Mouse (Mus musculus) midbrain, embryonic 16.5 days (tissue): ENCODE measurements around the gene Gm20458. TPM values are rescaled to one million over a fixed set of nuclear protein-coding genes. Genes with fewer than 3 reads are reported as not detected.
A peak's percentile ranks its signal among the peaks of the same experiment; 100 is the strongest.

ENCODE experiments used
- ATAC-seq: fragments of 200-750 bp; cut with Nextera tagmentation; 2 replicates; pipeline ENCODE4 v1.8.0; 2017; ENCODE audit warnings: moderate TSS enrichment
- H3K27ac ChIP-seq: fragments of 300-500 bp; sonication (generic); 2 replicates; pipeline ENCODE4 v1.5.1; 2014; ENCODE audit warnings: mild to moderate bottlenecking, low read length, mixed read lengths
- H3K27me3 ChIP-seq: fragments of 300-500 bp; sonication (generic); 2 replicates; pipeline ENCODE4 v1.6.1; 2014; ENCODE audit warnings: low read depth, low read length, mixed read lengths; ENCODE audit not compliant: control insufficient read depth, insufficient read depth
- H3K36me3 ChIP-seq: fragments of 300-500 bp; sonication (generic); 2 replicates; pipeline ENCODE4 v1.6.1; 2014; ENCODE audit warnings: mild to moderate bottlenecking, low read length, moderate library complexity, mixed read lengths; ENCODE audit not compliant: control insufficient read depth, insufficient read depth
- H3K4me1 ChIP-seq: fragments of 300-500 bp; sonication (generic); 2 replicates; pipeline ENCODE4 v1.6.1; 2014; ENCODE audit warnings: mild to moderate bottlenecking, low read length, mixed read lengths; ENCODE audit not compliant: control insufficient read depth, insufficient read depth
- H3K4me2 ChIP-seq: fragments of 300-500 bp; sonication (generic); 2 replicates; pipeline ENCODE4 v1.6.1; 2014; ENCODE audit warnings: mild to moderate bottlenecking, low read length, mixed read lengths
- H3K4me3 ChIP-seq: fragments of 300-500 bp; sonication (generic); 2 replicates; pipeline ENCODE4 v1.5.1; 2014; ENCODE audit warnings: low read depth, mild to moderate bottlenecking, low read length, moderate library complexity, mixed read lengths
- H3K9ac ChIP-seq: fragments of 300-500 bp; sonication (generic); 2 replicates; pipeline ENCODE4 v1.6.1; 2014; ENCODE audit warnings: low read depth, low read length, mixed read lengths
- H3K9me3 ChIP-seq: fragments of 300-500 bp; sonication (generic); replicated peaks from 2 replicates; pipeline ENCODE4 v1.6.1; 2014; ENCODE audit warnings: mild to moderate bottlenecking, low read length, mixed read lengths; ENCODE audit not compliant: control insufficient read depth, poor library complexity, severe bottlenecking
- WGBS: fragments of 180-500 bp; shearing (Covaris S2); extraction: QIAGEN DNeasy Blood & Tissue Kit; methylation state at CpG from one replicate; pipeline ENCODE4 v1.1.7; 2014; 5-methylcytosine and 5-hydroxymethylcytosine counted together
- polyA plus RNA-seq: library from polyadenylated mRNA; unstranded; fragments of >200 nt; fragmentation: Nextera tagmentation; extraction: Ambion mirVana; gene quantifications from 2 replicates; pipeline ENCODE4 v1.2.1, GENCODE M21; 2015

Gene Gm20458
- polyA plus RNA-seq, 1 experiment from 2014 or later = 7.5 TPM

DNA sequence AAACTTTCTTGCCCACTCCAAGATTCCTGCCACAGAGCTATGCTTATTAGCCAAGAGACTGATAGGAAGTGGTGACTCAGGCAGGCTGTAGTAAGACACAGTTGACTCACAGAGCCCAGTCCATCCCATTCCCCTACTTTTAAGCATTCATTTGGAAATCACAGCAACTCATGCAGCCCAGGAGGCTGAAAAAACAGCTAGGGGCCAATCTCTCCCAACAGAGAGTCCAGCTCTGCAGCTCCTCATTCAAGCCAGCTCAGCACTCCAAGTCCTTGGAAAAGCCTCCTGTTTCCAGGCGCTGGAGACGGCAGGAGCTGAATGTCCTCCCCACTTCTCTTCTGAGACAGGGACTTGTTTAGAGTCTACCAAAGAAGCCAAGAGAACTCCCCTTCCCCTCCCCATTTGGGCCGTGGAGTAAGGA is 21.8 kb upstream of the Gm20458 start:
- 51% methylated on average over 3 of the region's 3 CpGs for WGBS

DNA sequence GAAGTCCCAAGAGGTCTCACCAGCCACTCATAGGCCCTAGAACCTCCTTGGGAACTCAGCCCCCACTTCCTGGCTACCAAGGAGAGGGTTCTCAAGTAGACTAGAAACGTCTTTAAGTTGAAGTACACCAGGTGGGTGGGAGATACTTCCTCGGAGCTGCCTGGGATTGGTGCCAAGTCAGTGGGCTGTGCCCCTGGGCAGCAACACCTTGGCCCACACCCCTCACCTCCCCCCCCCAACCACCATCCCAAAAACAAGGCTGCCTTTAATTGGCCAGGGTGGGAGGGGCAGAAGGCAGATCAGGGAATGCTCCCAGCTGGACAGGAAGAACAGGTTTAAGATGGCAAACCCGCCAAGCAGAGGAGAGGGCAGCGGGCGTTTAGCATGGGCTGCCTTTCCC is 20.5 kb upstream of the Gm20458 start:
- Histone ChIP-seq H3K27me3 (peaks cover 8% of the 10 kb centered on the region), H3K4me2 (no peak overlapping the region), H3K4me3 (no peak overlapping the region), H3K4me1 (peaks cover 17% of the 10 kb centered on the region), H3K36me3 (no peaks in the 10 kb centered on the region), H3K27ac (no peak overlapping the region), H3K9ac (no peak overlapping the region), H3K9me3 (no peaks in the 10 kb centered on the region)
- WGBS = 83% methylated on average over 5 of the region's 5 CpGs
- no peak for ATAC-seq

More for the DNA sequence above, 21.8 kb upstream of the Gm20458 start:
- no peaks in the 10 kb centered on the region for H3K36me3 ChIP-seq
- H3K27me3 ChIP-seq = peaks cover 8% of the 10 kb centered on the region
- H3K9ac ChIP-seq = no peak overlapping the region
- H3K9me3 ChIP-seq = no peaks in the 10 kb centered on the region
- H3K4me2 ChIP-seq = no peak overlapping the region
- no peak for ATAC-seq
- H3K27ac ChIP-seq = no peak overlapping the region
- no peak overlapping the region for H3K4me3 ChIP-seq
- peaks cover 17% of the 10 kb centered on the region for H3K4me1 ChIP-seq

DNA sequence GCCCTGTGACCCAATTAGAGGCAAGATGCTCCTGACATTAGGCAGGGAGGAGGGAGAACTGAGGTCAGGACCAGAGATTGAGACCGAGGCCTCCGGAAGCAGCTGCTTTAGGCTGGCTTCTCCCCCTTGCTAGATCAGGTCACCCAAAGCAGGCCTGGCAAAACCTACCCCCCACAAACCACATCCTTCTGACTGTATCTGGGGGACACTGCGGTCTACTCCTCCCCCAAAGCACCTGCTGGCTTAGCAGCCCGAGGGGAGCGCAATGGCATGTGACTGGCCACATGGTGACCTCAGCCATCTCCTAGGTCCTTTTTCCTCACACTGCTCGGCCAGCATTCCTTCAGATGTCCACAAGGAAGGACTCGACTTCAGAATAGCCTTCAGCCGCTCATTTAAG is 19.6 kb upstream of the Gm20458 start:
- Histone ChIP-seq H3K4me3 (no peak overlapping the region), H3K27me3 (peaks cover 8% of the 10 kb centered on the region), H3K4me1 (peaks cover 17% of the 10 kb centered on the region), H3K36me3 (no peaks in the 10 kb centered on the region), H3K9me3 (no peaks in the 10 kb centered on the region), H3K27ac (no peak overlapping the region), H3K4me2 (no peak overlapping the region), H3K9ac (no peak overlapping the region)
- 42% methylated on average over 8 of the region's 8 CpGs for WGBS
- no peak for ATAC-seq

DNA sequence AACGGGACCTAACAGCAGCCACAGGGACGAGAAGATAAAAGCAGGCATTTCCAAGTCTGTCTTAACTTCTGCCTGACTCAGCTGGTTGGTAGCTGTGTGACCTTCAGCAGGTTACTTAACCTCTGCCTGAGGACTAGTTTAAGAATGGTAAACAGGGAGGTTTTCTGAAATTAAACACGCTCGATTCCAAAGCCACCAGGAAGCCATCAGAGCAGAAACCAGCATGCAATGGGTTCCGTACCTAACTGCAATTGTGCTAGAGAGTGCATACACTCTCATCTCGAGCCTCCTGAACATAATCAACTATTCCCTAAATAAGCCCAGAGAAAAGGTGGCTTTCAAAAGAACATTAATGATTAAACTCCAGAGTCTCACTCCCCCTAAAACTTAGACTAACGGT is 19.0 kb upstream of the Gm20458 start:
- Histone ChIP-seq H3K4me2 (peak overlapping the region; percentile 89), H3K4me3 (no peak overlapping the region), H3K4me1 (peaks cover 17% of the 10 kb centered on the region), H3K36me3 (no peaks in the 10 kb centered on the region), H3K9ac (no peak overlapping the region), H3K27ac (no peak overlapping the region), H3K27me3 (peaks cover 8% of the 10 kb centered on the region), H3K9me3 (no peaks in the 10 kb centered on the region)
- ATAC-seq = no peak
- WGBS = 32% methylated on average over 7 of the region's 7 CpGs

DNA sequence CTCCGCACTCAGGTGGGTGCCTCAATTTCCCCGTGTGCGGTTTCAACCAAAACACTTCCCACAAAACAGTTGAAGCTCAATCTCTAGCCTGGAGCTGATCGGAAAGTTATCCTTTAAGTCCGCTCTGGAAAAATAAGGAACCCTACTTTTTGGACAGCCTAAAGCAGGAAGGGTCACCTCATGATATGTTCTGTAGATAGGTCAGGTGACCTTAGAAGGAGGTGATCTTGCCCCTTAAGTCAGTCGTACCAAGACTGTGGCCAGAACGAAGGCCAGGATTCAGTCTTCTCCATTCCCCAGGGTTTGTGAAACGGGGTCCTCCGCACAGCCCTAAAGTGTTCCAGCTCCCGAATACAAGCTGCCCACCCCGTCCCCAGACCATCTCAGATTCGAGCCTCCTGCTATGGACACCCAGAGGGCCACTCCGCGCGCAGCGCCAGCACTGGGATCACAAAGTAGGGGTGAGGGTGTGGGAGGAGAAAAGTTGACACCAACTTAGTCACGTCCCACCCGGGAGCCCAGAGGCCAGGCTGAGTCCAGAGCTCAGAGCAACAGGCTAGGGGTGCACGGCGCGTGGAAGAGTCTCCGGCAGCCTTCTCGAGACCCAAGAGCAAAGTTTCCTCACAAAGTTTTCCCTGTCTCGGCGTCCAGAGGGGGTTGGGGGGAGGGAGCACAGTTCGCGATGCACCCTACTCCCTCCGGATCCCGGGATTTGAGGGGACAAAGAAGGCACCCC is 18.3 kb upstream of the Gm20458 start:
- peak overlapping the region; percentile 55 for H3K4me3 ChIP-seq
- WGBS = 2% methylated on average over 29 of the region's 29 CpGs
- peak overlapping the region; percentile 67 for H3K9ac ChIP-seq
- ATAC-seq = peak; percentile 17; the same call in 1 of the 2 replicates
- H3K27ac ChIP-seq = no peak overlapping the region
- peaks cover 8% of the 10 kb centered on the region for H3K27me3 ChIP-seq
- no peaks in the 10 kb centered on the region for H3K9me3 ChIP-seq
- H3K4me2 ChIP-seq = peak overlapping the region; percentile 89
- no peaks in the 10 kb centered on the region for H3K36me3 ChIP-seq
- peaks cover 17% of the 10 kb centered on the region for H3K4me1 ChIP-seq

DNA sequence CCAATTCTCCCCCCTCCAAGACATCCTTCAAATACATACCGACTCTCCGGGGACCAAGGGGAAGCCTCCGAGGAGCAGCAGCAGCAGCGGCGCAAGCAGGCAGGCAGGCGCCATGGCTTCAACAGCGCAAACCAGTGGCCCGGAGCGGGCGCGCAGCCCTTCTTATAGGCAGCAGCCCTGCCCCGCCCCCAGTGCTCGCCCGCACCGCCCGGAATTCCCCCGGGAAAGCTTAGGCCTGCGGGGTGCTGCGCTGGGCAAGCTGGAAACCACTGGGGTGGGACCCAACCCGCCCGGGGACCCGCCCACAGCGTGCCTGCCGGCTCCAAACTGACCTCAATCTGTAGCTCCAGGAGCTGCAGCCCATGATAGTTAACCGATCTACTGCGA is 17.7 kb upstream of the Gm20458 start:
- peak; percentile 89 for ATAC-seq
- peaks cover 17% of the 10 kb centered on the region for H3K4me1 ChIP-seq
- H3K4me2 ChIP-seq = peak overlapping the region; percentile 89
- H3K36me3 ChIP-seq = no peaks in the 10 kb centered on the region
- peak overlapping the region; percentile 55 for H3K4me3 ChIP-seq
- H3K9me3 ChIP-seq = no peaks in the 10 kb centered on the region
- under 1% methylated on average over 26 of the region's 26 CpGs for WGBS
- peaks cover 8% of the 10 kb centered on the region for H3K27me3 ChIP-seq
- H3K27ac ChIP-seq = no peak overlapping the region
- peak overlapping the region; percentile 67 for H3K9ac ChIP-seq

DNA sequence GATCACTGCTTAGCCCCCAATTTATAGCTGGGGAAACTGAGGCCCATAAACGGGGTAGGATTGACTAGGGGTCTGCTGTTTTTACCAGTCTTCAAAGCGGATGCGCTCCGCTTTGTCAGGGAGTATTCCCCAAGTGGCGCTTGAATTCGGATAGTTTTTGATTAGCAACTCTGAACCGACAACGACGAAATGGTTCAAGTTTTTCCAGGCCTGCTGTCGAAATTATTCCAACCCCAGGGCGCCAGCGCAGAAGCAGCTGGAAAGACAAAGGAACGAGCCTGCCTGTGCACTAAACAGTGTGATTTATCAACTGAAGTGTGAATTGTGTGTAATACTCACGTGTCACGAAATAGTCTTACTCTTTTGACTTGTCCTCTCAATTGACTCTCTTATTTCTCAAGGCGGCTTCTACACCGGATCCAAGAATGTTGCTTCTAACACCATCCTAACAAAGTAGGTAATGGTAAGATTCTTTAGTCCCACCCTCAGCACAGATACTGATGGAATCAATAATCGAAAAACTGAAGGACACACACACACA is 17.2 kb upstream of the Gm20458 start, which contains the start of gene Sdc4:
Sdc4 (minus strand) TSS at position 428 of the 541 bp plus-strand sequence.
- WGBS = 7% methylated on average over 18 of the region's 18 CpGs
- no peak for ATAC-seq

DNA sequence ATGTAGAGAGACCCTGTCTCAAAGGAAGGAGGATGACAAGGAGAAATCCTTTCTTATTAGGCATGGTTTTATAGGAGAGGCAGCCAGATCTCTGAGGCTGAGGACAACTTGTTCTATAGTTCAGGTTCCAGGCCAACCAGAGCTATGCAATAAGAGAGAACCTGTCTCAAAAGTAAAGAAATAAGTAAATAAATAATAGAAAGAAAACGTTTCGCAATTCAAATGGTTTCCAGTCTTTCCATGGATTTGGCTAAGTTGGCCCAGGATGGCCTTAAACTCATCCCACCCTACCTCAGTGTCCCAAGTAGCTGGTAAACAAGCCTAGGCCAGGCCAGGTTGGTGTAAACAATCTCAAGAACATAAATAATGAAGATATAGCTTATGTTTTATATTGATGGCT is 16.1 kb upstream of the Gm20458 start:
- Histone ChIP-seq H3K9me3 (no peaks in the 10 kb centered on the region), H3K4me2 (no peak overlapping the region), H3K4me3 (no peak overlapping the region), H3K9ac (no peak overlapping the region), H3K4me1 (peaks cover 17% of the 10 kb centered on the region), H3K36me3 (no peaks in the 10 kb centered on the region), H3K27me3 (peaks cover 8% of the 10 kb centered on the region), H3K27ac (no peak overlapping the region)
- 89% methylated on average over 2 of the region's 2 CpGs for WGBS
- no peak for ATAC-seq

More for the DNA sequence above, 17.2 kb upstream of the Gm20458 start, which contains the start of gene Sdc4:
- H3K9me3 ChIP-seq = no peaks in the 10 kb centered on the region
- H3K27ac ChIP-seq = no peak within 1 kb of the TSS
- H3K4me3 ChIP-seq = peak within 1 kb of the TSS; percentile 55
- peaks cover 17% of the 10 kb centered on the region for H3K4me1 ChIP-seq
- peak within 1 kb of the TSS; percentile 89 for H3K4me2 ChIP-seq
- no peaks in the 10 kb centered on the region for H3K36me3 ChIP-seq
- H3K27me3 ChIP-seq = peaks cover 8% of the 10 kb centered on the region
- peak within 1 kb of the TSS; percentile 67 for H3K9ac ChIP-seq

DNA sequence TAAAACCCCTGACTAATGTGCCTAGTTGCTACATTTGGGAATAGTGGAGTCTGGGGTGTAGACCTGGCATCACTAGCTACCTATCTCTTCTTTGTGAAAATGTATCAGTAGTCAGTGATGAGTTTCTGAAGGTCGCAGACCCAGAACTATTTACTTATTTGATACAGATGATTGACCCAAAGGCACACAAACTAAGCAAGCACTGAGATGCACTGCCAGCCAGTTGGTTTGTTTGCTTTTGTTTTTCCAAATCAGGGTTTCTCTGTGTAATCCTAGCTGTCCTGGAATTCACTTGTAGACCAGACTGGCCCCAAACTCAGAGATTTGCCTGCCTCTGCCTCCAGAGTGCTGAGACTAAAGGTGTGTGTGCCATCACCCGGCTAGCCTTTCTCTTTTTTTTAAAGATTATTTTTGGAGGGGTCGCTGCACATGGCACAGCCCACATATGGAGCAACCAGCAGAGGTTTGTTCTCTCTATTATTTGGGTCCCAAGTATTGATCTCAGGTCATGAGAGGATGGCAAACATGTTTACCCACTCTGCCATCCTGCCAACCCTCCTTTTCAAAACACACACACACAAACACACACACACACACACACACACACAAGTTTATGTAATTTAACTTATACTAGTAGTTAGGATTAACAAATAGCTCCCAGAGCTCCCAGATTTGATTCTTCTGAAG is 15.2 kb upstream of the Gm20458 start:
- Histone ChIP-seq H3K4me1 (peaks cover 17% of the 10 kb centered on the region), H3K36me3 (no peaks in the 10 kb centered on the region), H3K9me3 (no peaks in the 10 kb centered on the region), H3K4me3 (no peak overlapping the region), H3K9ac (no peak overlapping the region), H3K4me2 (no peak overlapping the region), H3K27ac (no peak overlapping the region), H3K27me3 (peaks cover 8% of the 10 kb centered on the region)
- WGBS = 80% methylated on average over 3 of the region's 3 CpGs
- ATAC-seq = no peak
